Mouse (Mus musculus): Measurements from ENCODE around the gene Igf1r. TPM values are rescaled to one million over a fixed set of nuclear protein-coding genes. Genes with fewer than 3 reads are reported as not detected.
A peak's percentile ranks its signal among the peaks of the same experiment; 100 is the strongest.

Gene Igf1r
- total and polyA plus RNA-seq, 3 experiments: 5.6 to 14.4 (median 12.3) TPM

- TF ChIP-seq POLR2A (IDR thresholded peaks at IDR 0.05; ENCODE audit: insufficient read depth, low read depth, low read length) (no peak; the same call in 1 of the 2 replicates), CTCF (IDR thresholded peaks at IDR 0.05) (no peak), EP300 (IDR thresholded peaks at IDR 0.05; ENCODE audit: insufficient read depth, low read depth, low read length) (no peak)
- Histone ChIP-seq H3K79me2 (replicated peaks; ENCODE audit: control insufficient read depth, insufficient read depth, low read length) (peaks cover 2% of the 10 kb centered on the region; the same call in 1 of the 2 replicates), H3K36me3 (ENCODE audit: control insufficient read depth, insufficient read depth, low read length) (no peaks in the 10 kb centered on the region), H3K27me3 (ENCODE audit: control insufficient read depth, insufficient read depth, low read length) (no peaks in the 10 kb centered on the region), H3K9ac (ENCODE audit: low read depth, low read length) (peak overlapping the region; percentile 91), H3K4me1 (ENCODE audit: control insufficient read depth, insufficient read depth, low read length) (0 out of 2 replicates have a peak, but pooled peaks cover 1% of the 10 kb centered on the region), H3K27ac (peak overlapping the region; percentile 99), H3K4me3 (peak overlapping the region; percentile 77)
- intact Hi-C loops (cut with DNase I): loop anchor here (5.0 kb wide), 3 partner anchors 115 to 350 kb away; no protein-coding TSS in a partner anchor
- WGBS: under 1% methylated on average over 86 of the region's 91 CpGs
- peak; percentile 85 to 88 for DNase-seq
Observed at GRCm38 (mm10) chr7:67952036-67952681, 468 bp upstream of the Igf1r start.

DNA sequence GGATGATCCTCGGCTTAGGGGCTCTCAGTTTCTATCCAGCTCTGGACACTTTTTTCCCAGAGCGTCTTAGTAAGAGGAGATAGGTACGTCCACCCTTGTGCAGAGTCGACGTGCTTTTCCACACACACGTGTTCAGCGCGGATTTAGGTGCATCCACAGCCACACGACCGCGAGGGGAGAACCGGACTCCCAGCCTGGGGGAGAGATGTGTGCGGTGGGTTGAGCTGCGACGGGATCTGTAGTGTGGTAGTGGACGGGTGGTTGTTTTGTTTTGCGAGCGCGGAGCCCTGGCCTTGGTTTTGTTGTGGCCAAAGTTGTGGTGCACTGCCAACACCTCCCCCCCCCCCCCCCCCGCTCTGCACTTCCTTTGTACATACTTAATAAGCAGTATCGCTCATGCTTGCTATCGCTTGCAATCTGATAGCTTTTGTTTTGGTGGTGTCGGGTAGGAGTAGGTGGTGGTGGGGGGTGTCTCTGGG, 1.2 kb downstream of the Igf1r start:
- H3K4me1 ChIP-seq (ENCODE audit: control insufficient read depth, insufficient read depth, low read length): peaks cover 9% of the 10 kb centered on the region
- H3K4me3 ChIP-seq: peak overlapping the region; percentile 77
- no peak for TF ChIP-seq POLR2A (IDR thresholded peaks at IDR 0.05; ENCODE audit: insufficient read depth, low read depth, low read length)
- TF ChIP-seq CTCF (IDR thresholded peaks at IDR 0.05): no peak
- TF ChIP-seq EP300 (IDR thresholded peaks at IDR 0.05; ENCODE audit: insufficient read depth, low read depth, low read length): no peak
- H3K27ac ChIP-seq: peak overlapping the region; percentile 99
- under 1% methylated on average over 23 of the region's 23 CpGs for WGBS
- no peaks in the 10 kb centered on the region for H3K36me3 ChIP-seq (ENCODE audit: control insufficient read depth, insufficient read depth, low read length)
- intact Hi-C loops (cut with DNase I): loop anchor here (5.0 kb wide), 3 partner anchors 113 to 348 kb away; no protein-coding TSS in a partner anchor
- H3K9ac ChIP-seq (ENCODE audit: low read depth, low read length): peak overlapping the region; percentile 53
- peaks cover 3% of the 10 kb centered on the region; the same call in 1 of the 2 replicates for H3K79me2 ChIP-seq (replicated peaks; ENCODE audit: control insufficient read depth, insufficient read depth, low read length)
- H3K27me3 ChIP-seq (ENCODE audit: control insufficient read depth, insufficient read depth, low read length): no peaks in the 10 kb centered on the region
- peak; percentile 32 to 54 for DNase-seq

DNA sequence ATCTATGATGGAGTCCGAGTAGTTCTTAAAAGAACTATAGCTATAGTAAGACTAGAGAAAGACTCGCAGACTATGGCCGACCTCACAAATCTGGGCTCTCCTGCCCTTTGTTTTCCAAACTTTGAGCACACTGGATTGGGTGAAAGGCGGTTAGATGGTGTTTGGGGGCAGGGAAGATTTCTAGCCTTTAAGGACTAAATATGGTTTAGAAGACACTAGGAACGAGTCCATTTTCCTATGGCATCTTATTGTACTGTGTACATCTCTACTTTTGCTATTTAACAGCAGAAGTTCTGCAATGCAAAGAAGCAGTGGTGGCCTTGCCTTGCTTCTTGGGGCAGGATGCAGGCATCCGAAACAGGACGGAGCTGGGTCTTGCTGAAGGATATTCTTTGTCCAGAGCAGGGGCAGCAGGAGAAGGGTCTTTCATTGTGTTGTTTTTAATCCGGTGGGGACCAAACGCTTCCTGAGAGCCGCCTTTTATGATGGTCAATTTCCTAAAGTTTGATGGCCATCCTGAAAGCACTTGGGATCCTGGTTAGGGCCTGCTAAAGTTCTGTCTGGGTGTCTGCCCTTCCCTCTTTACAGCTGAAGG, 2.1 kb downstream of the Igf1r start:
- TF ChIP-seq EP300 (IDR thresholded peaks at IDR 0.05; ENCODE audit: insufficient read depth, low read depth, low read length) (no peak), POLR2A (IDR thresholded peaks at IDR 0.05; ENCODE audit: insufficient read depth, low read depth, low read length) (no peak), CTCF (IDR thresholded peaks at IDR 0.05) (no peak)
- intact Hi-C loops (cut with DNase I): loop anchor here (5.0 kb wide), 3 partner anchors 113 to 348 kb away; no protein-coding TSS in a partner anchor
- Histone ChIP-seq H3K27me3 (ENCODE audit: control insufficient read depth, insufficient read depth, low read length) (no peaks in the 10 kb centered on the region), H3K36me3 (ENCODE audit: control insufficient read depth, insufficient read depth, low read length) (no peaks in the 10 kb centered on the region), H3K4me3 (peak overlapping the region; percentile 77), H3K27ac (peak overlapping the region; percentile 3; the same call in 1 of the 2 replicates), H3K9ac (ENCODE audit: low read depth, low read length) (peak overlapping the region; percentile 25), H3K79me2 (replicated peaks; ENCODE audit: control insufficient read depth, insufficient read depth, low read length) (peaks cover 3% of the 10 kb centered on the region; the same call in 1 of the 2 replicates), H3K4me1 (ENCODE audit: control insufficient read depth, insufficient read depth, low read length) (peaks cover 9% of the 10 kb centered on the region)
- DNase-seq: no peak
- 45% methylated on average over 10 of the region's 10 CpGs for WGBS

GRCm38 (mm10) chr7:67955276-67955675, 2.6 kb downstream of the Igf1r start:
- intact Hi-C loops (cut with DNase I): no loop called here
- H3K27ac ChIP-seq: no peak overlapping the region; the same call in 1 of the 2 replicates
- TF ChIP-seq CTCF (IDR thresholded peaks at IDR 0.05): no peak
- TF ChIP-seq EP300 (IDR thresholded peaks at IDR 0.05; ENCODE audit: insufficient read depth, low read depth, low read length): no peak
- no peak for TF ChIP-seq POLR2A (IDR thresholded peaks at IDR 0.05; ENCODE audit: insufficient read depth, low read depth, low read length)

GRCm38 (mm10) chr7:67957376-67957775, 4.7 kb downstream of the Igf1r start:
- no peak overlapping the region for H3K27ac ChIP-seq
- H3K36me3 ChIP-seq (ENCODE audit: control insufficient read depth, insufficient read depth, low read length): no peaks in the 10 kb centered on the region
- intact Hi-C loops (cut with DNase I): no loop called here
- H3K79me2 ChIP-seq (replicated peaks; ENCODE audit: control insufficient read depth, insufficient read depth, low read length): peaks cover 5% of the 10 kb centered on the region; the same call in 1 of the 2 replicates
- H3K27me3 ChIP-seq (ENCODE audit: control insufficient read depth, insufficient read depth, low read length): no peaks in the 10 kb centered on the region
- H3K4me1 ChIP-seq (ENCODE audit: control insufficient read depth, insufficient read depth, low read length): peaks cover 13% of the 10 kb centered on the region
- no peak for TF ChIP-seq POLR2A (IDR thresholded peaks at IDR 0.05; ENCODE audit: insufficient read depth, low read depth, low read length)
- TF ChIP-seq CTCF (IDR thresholded peaks at IDR 0.05): no peak
- TF ChIP-seq EP300 (IDR thresholded peaks at IDR 0.05; ENCODE audit: insufficient read depth, low read depth, low read length): no peak
- no peak overlapping the region for H3K4me3 ChIP-seq
- no peak for DNase-seq
- H3K9ac ChIP-seq (ENCODE audit: low read depth, low read length): no peak overlapping the region
- WGBS: 82% methylated on average over 6 of the region's 6 CpGs

More at GRCm38 (mm10) chr7:67955276-67955675, 2.6 kb downstream of the Igf1r start:
- no peaks in the 10 kb centered on the region for H3K27me3 ChIP-seq (ENCODE audit: control insufficient read depth, insufficient read depth, low read length)
- H3K4me1 ChIP-seq (ENCODE audit: control insufficient read depth, insufficient read depth, low read length): peaks cover 11% of the 10 kb centered on the region
- DNase-seq: no peak
- no peak overlapping the region for H3K4me3 ChIP-seq
- peak overlapping the region; percentile 25 for H3K9ac ChIP-seq (ENCODE audit: low read depth, low read length)
- 38% methylated on average over 5 of the region's 5 CpGs for WGBS
- H3K36me3 ChIP-seq (ENCODE audit: control insufficient read depth, insufficient read depth, low read length): no peaks in the 10 kb centered on the region
- peaks cover 3% of the 10 kb centered on the region; the same call in 1 of the 2 replicates for H3K79me2 ChIP-seq (replicated peaks; ENCODE audit: control insufficient read depth, insufficient read depth, low read length)
